Mouse (Mus musculus) hindbrain, postnatal 0 days (tissue): ENCODE results near the gene Acsl6. TPM values are rescaled to one million over a fixed set of nuclear protein-coding genes. Genes with fewer than 3 reads are reported as not detected.

Experiments
- ATAC-seq: fragments of 200-750 bp; cut with Nextera tagmentation; 2 replicates; pipeline ENCODE4 v1.8.0; 2017; ENCODE audit warnings: mild to moderate bottlenecking, moderate TSS enrichment, moderate library complexity
- DNase-seq: peaks from one replicate; pipeline ENCODE4 v3.0.0-alpha.2; 2015; ENCODE audit warnings: low spot score
- H3K27ac ChIP-seq: fragments of 300-500 bp; sonication (generic); 2 replicates; pipeline ENCODE4 v1.5.1; 2014; ENCODE audit warnings: mild to moderate bottlenecking
- H3K27me3 ChIP-seq: fragments of 300-500 bp; sonication (generic); 2 replicates; pipeline ENCODE4 v1.6.1; 2014; ENCODE audit warnings: low read length, mixed read lengths; ENCODE audit not compliant: insufficient read depth
- H3K36me3 ChIP-seq: fragments of 300-500 bp; sonication (generic); 2 replicates; pipeline ENCODE4 v1.6.1; 2014; ENCODE audit warnings: low read length, mixed read lengths; ENCODE audit not compliant: insufficient read depth
- H3K4me1 ChIP-seq: fragments of 300-500 bp; sonication (generic); 2 replicates; pipeline ENCODE4 v1.6.1; 2014; ENCODE audit warnings: antibody characterized with exemption, low read length, mixed read lengths; ENCODE audit not compliant: insufficient read depth
- H3K4me2 ChIP-seq: fragments of 300-500 bp; sonication (generic); 2 replicates; pipeline ENCODE4 v1.6.1; 2014; ENCODE audit warnings: low read depth, mild to moderate bottlenecking, low read length, moderate library complexity, mixed read lengths
- H3K4me3 ChIP-seq: fragments of 300-500 bp; sonication (generic); 2 replicates; pipeline ENCODE4 v1.5.1; 2014; ENCODE audit warnings: low read length
- H3K9ac ChIP-seq: fragments of 300-500 bp; sonication (generic); replicated peaks from 2 replicates; pipeline ENCODE4 v1.6.1; 2014; ENCODE audit warnings: mild to moderate bottlenecking, low read length, moderate library complexity, mixed read lengths
- H3K9me3 ChIP-seq: fragments of 300-500 bp; sonication (generic); 2 replicates; pipeline ENCODE4 v1.6.1; 2016; ENCODE audit warnings: low read length, mixed read lengths
- CTCF ChIP-seq: IDR thresholded peaks from 2 replicates; pipeline ENCODE4 v1.5.1; 2016; ENCODE audit warnings: antibody characterized with exemption, control low read depth, low read depth
- WGBS: fragments of 180-500 bp; shearing (Covaris S2); extraction: QIAGEN DNeasy Blood & Tissue Kit; methylation state at CpG from one replicate; pipeline ENCODE4 v1.1.7; 2014; 5-methylcytosine and 5-hydroxymethylcytosine counted together
- polyA plus RNA-seq: library from polyadenylated mRNA; unstranded; fragments of >200 nt; fragmentation: Nextera tagmentation; extraction: Ambion mirVana; gene quantifications from 2 replicates; pipeline ENCODE4 v1.2.1, GENCODE M21; 2015
- total RNA-seq: library from RNA; depleted of rRNA; stranded (reverse); fragments of >200 nt; gene quantifications from 2 replicates; pipeline ENCODE4 v1.2.3, GENCODE M21; 2014; rRNA removed

Gene Acsl6
- total RNA-seq (74.4 and 76.9 TPM in 2 replicates), polyA plus RNA-seq (58.2 and 60.1 TPM in 2 replicates)

- Histone ChIP-seq H3K4me2 (peak within 1 kb of the TSS; percentile 69), H3K4me1 (peaks cover 19% of the 10 kb centered on the region), H3K4me3 (peak within 1 kb of the TSS; percentile 81), H3K27me3 (no peaks in the 10 kb centered on the region), H3K36me3 (no peaks in the 10 kb centered on the region), H3K9me3 (no peaks in the 10 kb centered on the region), H3K27ac (peak within 1 kb of the TSS; percentile 83), H3K9ac (peak within 1 kb of the TSS; percentile 76)
- DNase-seq (peak; percentile 81), ATAC-seq (peak; percentile 68)
- TF ChIP-seq CTCF: peak; percentile 54
- WGBS: under 1% methylated on average over 54 of the region's 59 CpGs
Observed at GRCm38 (mm10) chr11:54303728-54304470, at the start of gene Acsl6. TSS of gene Acsl6 (plus strand) at chr11:54303798.

GRCm38 (mm10) chr11:54254114-54254513 lies 49.5 kb upstream of the Acsl6 start:
- H3K4me3 ChIP-seq: no peak overlapping the region
- H3K36me3 ChIP-seq: no peaks in the 10 kb centered on the region
- H3K27ac ChIP-seq: no peak overlapping the region
- 67% methylated on average over 4 of the region's 4 CpGs for WGBS
- DNase-seq (peak; percentile 58), ATAC-seq (0 out of 2 replicates have a peak, but pooled peaks have one; percentile 32)
- no peak overlapping the region for H3K9ac ChIP-seq
- H3K9me3 ChIP-seq: no peaks in the 10 kb centered on the region
- TF ChIP-seq CTCF: peak; percentile 66
- no peaks in the 10 kb centered on the region for H3K27me3 ChIP-seq
- no peaks in the 10 kb centered on the region for H3K4me1 ChIP-seq
- no peak overlapping the region for H3K4me2 ChIP-seq

GRCm38 (mm10) chr11:54256624-54257376 lies 46.8 kb upstream of the Acsl6 start:
- peak; percentile 85 for ATAC-seq

GRCm38 (mm10) chr11:54263405-54264031 lies 40.1 kb upstream of the Acsl6 start:
- Histone ChIP-seq H3K36me3 (no peaks in the 10 kb centered on the region), H3K27ac (no peak overlapping the region), H3K4me1 (no peaks in the 10 kb centered on the region), H3K9ac (no peak overlapping the region), H3K4me2 (no peak overlapping the region), H3K4me3 (no peak overlapping the region), H3K27me3 (no peaks in the 10 kb centered on the region), H3K9me3 (no peaks in the 10 kb centered on the region)
- ATAC-seq (no peak), DNase-seq (no peak)
- 6% methylated on average over 1 of the region's 1 CpGs for WGBS
- peak; percentile 30; the same call in 1 of the 2 replicates for TF ChIP-seq CTCF

More at GRCm38 (mm10) chr11:54256624-54257376, 46.8 kb upstream of the Acsl6 start:
- DNase-seq: peak; percentile 89
- no peaks in the 10 kb centered on the region for H3K36me3 ChIP-seq
- no peaks in the 10 kb centered on the region for H3K9me3 ChIP-seq
- peak; percentile 87 for TF ChIP-seq CTCF
- H3K9ac ChIP-seq: no peak overlapping the region
- 41% methylated on average over 3 of the region's 3 CpGs for WGBS
- no peaks in the 10 kb centered on the region for H3K4me1 ChIP-seq
- no peaks in the 10 kb centered on the region for H3K27me3 ChIP-seq
- H3K27ac ChIP-seq: no peak overlapping the region
- no peak overlapping the region for H3K4me2 ChIP-seq
- no peak overlapping the region for H3K4me3 ChIP-seq

- no peak overlapping the region for H3K4me2 ChIP-seq
- H3K36me3 ChIP-seq: no peaks in the 10 kb centered on the region
- no peaks in the 10 kb centered on the region for H3K9me3 ChIP-seq
- H3K4me3 ChIP-seq: no peak overlapping the region
- TF ChIP-seq CTCF: peak; percentile 88
- no peaks in the 10 kb centered on the region for H3K27me3 ChIP-seq
- 67% methylated on average over 2 of the region's 2 CpGs for WGBS
- ATAC-seq: no peak
- H3K9ac ChIP-seq: no peak overlapping the region
- H3K27ac ChIP-seq: no peak overlapping the region
- H3K4me1 ChIP-seq: no peaks in the 10 kb centered on the region
- DNase-seq: peak; percentile 69
Observed at GRCm38 (mm10) chr11:54264542-54264941, 39.1 kb upstream of the Acsl6 start.

GRCm38 (mm10) chr11:54267177-54267576 lies 36.4 kb upstream of the Acsl6 start, which contains the start of gene Il3:
TSS of gene Il3 (minus strand) at chr11:54267277.
- no peak within 1 kb of the TSS for H3K4me3 ChIP-seq
- TF ChIP-seq CTCF: no peak
- H3K36me3 ChIP-seq: no peaks in the 10 kb centered on the region
- no peaks in the 10 kb centered on the region for H3K27me3 ChIP-seq
- no peak within 1 kb of the TSS for H3K4me2 ChIP-seq
- no peak within 1 kb of the TSS for H3K27ac ChIP-seq
- 90% methylated on average over 6 of the region's 6 CpGs for WGBS
- H3K4me1 ChIP-seq: no peaks in the 10 kb centered on the region
- no peak for ATAC-seq
- DNase-seq: no peak
- H3K9me3 ChIP-seq: no peaks in the 10 kb centered on the region
- H3K9ac ChIP-seq: no peak within 1 kb of the TSS
